Comparison of ENCODE assay signal across 8 mouse cellular contexts in the genomic region with DNA sequence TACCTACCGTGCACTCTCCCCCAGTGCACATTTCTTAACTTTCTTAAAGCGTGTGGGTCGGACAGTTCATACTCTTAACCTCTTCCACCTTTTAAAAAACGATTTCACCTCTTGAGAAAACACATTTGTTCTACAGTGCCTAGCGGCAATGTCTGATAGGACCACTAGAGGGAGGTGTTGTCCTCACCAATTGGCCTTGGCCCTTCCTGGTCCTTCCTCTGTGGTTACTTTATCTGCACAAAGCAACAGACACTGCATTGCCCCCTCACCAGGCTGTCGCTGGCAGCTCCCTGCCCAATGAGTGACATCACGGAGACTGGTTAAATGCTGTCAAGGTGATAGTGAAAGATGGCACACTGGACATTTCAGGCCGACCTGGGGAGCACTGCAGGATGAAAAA. TPM values are rescaled to one million over a fixed set of nuclear protein-coding genes. Genes with fewer than 3 reads are reported as not detected.
DNase-seq lines count a peak whose midpoint lies in the region; ATAC-seq lines count a peak whose summit lies in the region.
"Had no signal": no experiment of that assay in that cellular context is flagged by ENCODE, and none has a peak within 500 bp of the region (broad histone marks: within the 10 kb centered on the region; RNA-seq: fewer than 3 reads in every experiment).

No protein-coding gene starts in this region.

- H3K4me3 ChIP-seq in forebrain, embryonic 16.5 days (replicated peaks; ENCODE audit: low read length) = no peak overlapping the region
- no peak overlapping the region for H3K4me3 ChIP-seq in midbrain, embryonic 10.5 days
- H3K4me3 ChIP-seq: lung, embryonic 15.5 days had no signal

- H3K27me3 ChIP-seq in forebrain, embryonic 16.5 days (replicated peaks; ENCODE audit: control insufficient read depth, insufficient read depth, low read length) = no peaks in the 10 kb centered on the region
- peaks cover 11% of the 10 kb centered on the region; the same call in 1 of the 2 replicates for H3K27me3 ChIP-seq in midbrain, embryonic 10.5 days (ENCODE audit: low read depth, poor library complexity, severe bottlenecking)
- H3K27me3 ChIP-seq: lung, embryonic 15.5 days had no signal

- H3K36me3 ChIP-seq in forebrain, embryonic 16.5 days (ENCODE audit: control insufficient read depth, insufficient read depth) = no peaks in the 10 kb centered on the region
- no peaks in the 10 kb centered on the region for H3K36me3 ChIP-seq in midbrain, embryonic 10.5 days
- H3K36me3 ChIP-seq: lung, embryonic 15.5 days had no signal

- peak; percentile 71 for DNase-seq in R1 (ENCODE audit: low read depth, low spot score)
- peak; percentile 64 for DNase-seq in hindlimb bud, embryonic 11.5 days (ENCODE audit: extremely low spot score, low read depth, low spot score)
- peak; percentile 14 to 28 for DNase-seq in left cerebral cortex, adult 8-10 months (ENCODE audit: low spot score in 2 of 2)
- peak; percentile 62 for DNase-seq in midbrain, embryonic 10.5 days (ENCODE audit: low spot score)
- peak; percentile 78 for DNase-seq in right cerebral cortex, postnatal 4 days

- H3K27ac ChIP-seq in forebrain, embryonic 16.5 days (ENCODE audit: low read length) = no peak overlapping the region
- H3K27ac ChIP-seq in midbrain, embryonic 10.5 days (replicated peaks) = no peak overlapping the region
- H3K27ac ChIP-seq: lung, embryonic 15.5 days had no signal

- no peak overlapping the region for H3K9ac ChIP-seq in forebrain, embryonic 16.5 days (replicated peaks; ENCODE audit: low read depth, low read length)
- H3K9ac ChIP-seq: lung, embryonic 15.5 days had no signal

- no peak overlapping the region for H3K4me2 ChIP-seq in forebrain, embryonic 16.5 days (ENCODE audit: low read length)
- H3K4me2 ChIP-seq: lung, embryonic 15.5 days had no signal

- WGBS in forebrain, embryonic 16.5 days = 14% methylated on average over 8 of the region's 8 CpGs
- WGBS in midbrain, embryonic 10.5 days = 20% methylated on average over 8 of the region's 8 CpGs

- ATAC-seq in cerebellum, adult (ENCODE audit: insufficient number of reproducible peaks, low FRiP score, low TSS enrichment) = peak; percentile 54
- ATAC-seq in forebrain, embryonic 16.5 days = peak; percentile 68

- H3K4me1 ChIP-seq in forebrain, embryonic 16.5 days (replicated peaks; ENCODE audit: control insufficient read depth, insufficient read depth, low read length) = no peaks in the 10 kb centered on the region
- no peaks in the 10 kb centered on the region for H3K4me1 ChIP-seq in midbrain, embryonic 10.5 days
- H3K4me1 ChIP-seq: lung, embryonic 15.5 days had no signal

- no peaks in the 10 kb centered on the region for H3K9me3 ChIP-seq in forebrain, embryonic 16.5 days (ENCODE audit: control insufficient read depth, low read length)
- no peaks in the 10 kb centered on the region for H3K9me3 ChIP-seq in midbrain, embryonic 10.5 days (replicated peaks)
- H3K9me3 ChIP-seq: lung, embryonic 15.5 days had no signal

RNA-seq across cellular contexts. Expression of gene Gli2, which starts 40.3 kb away (rescaled TPM):
- 4.0 and 4.3 TPM in 2 replicates for polyA plus RNA-seq in forebrain, embryonic 16.5 days (2015; fragmentation: Nextera tagmentation; extraction: Ambion mirVana)
- 1 to 10 TPM; 3.0 to 3.9 (median 3.4) TPM for total RNA-seq in left cerebral cortex, adult 8-10 months (2022)
- 8.9 and 9.9 TPM in 2 replicates for polyA plus RNA-seq in midbrain, embryonic 10.5 days (2016; fragmentation: Nextera tagmentation; extraction: Ambion mirVana)

Comparison
In these comparisons a context has a peak if more than half of its experiments do, and no peak if none do; other contexts are left out.
1. DNase-seq: peak in every context shown above with its lines; median percentile 78 in right cerebral cortex, postnatal 4 days; 71 in R1; 64 in hindlimb bud, embryonic 11.5 days; 62 in midbrain, embryonic 10.5 days; 21 in left cerebral cortex, adult 8-10 months.